Mouse (Mus musculus) frontal cortex, postnatal 14 days (tissue): ENCODE data around the gene Ccdc151.

Source experiments
- DNase-seq, 2 experiments: peaks; one replicate each; pipeline ENCODE4 v3.0.0; 2022; ENCODE audit warnings: low spot score in 2 of 2

Ccdc151 gene

DNA sequence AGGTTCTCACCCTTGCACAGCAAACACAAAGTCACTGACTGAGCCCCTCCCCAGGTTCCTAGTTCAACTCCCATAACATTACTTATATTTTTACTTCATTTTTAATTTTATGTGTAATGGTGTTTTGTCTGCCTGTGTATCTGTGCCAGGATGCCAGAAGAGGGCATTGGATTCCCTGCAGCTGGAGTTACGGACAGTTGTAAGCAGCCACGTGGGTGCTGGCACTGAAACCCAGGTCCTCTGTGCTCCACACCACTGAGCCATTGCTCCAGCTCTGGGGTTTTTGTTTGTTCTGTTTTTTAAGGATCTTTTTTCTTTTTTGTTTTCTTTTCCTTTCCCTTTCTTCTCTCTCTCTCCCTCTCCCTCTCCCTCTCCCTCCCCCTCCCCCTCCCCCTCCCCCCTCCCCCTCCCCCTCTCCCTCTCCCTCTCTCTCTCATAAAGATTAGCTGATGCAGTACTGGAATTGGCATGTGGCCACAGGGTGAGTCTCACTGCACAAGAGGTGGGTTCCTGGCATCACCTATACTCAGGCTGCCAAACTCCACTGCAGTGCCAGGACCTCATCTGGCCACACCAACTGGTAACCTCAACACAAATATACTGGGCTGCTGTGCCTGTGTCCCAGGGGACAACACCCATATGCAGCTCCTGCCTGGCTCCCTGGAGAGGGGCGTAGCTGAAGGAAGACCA is 6.1 kb downstream of the Ccdc151 start:
- DNase-seq = no peak

DNA sequence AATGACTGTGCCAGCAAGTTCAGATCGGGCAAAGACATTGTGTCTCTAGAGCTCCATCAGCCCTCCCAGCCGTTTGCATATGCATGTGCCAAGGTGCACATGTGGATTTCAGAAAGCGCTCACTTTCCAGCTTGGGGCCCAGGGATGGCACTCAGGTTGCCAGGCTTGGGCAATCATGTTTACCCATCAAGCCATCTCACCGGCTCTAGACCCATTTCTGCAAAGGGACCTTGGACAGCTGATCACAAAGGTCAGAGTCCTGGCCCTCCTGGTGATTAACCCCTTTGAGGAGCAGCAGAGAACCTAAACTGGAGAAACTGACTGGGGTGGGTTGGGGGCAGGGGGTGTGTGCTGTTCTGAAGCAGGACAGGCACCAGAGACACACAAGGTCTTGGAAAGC is 10.2 kb downstream of the Ccdc151 start:
- DNase-seq = no peak

DNA sequence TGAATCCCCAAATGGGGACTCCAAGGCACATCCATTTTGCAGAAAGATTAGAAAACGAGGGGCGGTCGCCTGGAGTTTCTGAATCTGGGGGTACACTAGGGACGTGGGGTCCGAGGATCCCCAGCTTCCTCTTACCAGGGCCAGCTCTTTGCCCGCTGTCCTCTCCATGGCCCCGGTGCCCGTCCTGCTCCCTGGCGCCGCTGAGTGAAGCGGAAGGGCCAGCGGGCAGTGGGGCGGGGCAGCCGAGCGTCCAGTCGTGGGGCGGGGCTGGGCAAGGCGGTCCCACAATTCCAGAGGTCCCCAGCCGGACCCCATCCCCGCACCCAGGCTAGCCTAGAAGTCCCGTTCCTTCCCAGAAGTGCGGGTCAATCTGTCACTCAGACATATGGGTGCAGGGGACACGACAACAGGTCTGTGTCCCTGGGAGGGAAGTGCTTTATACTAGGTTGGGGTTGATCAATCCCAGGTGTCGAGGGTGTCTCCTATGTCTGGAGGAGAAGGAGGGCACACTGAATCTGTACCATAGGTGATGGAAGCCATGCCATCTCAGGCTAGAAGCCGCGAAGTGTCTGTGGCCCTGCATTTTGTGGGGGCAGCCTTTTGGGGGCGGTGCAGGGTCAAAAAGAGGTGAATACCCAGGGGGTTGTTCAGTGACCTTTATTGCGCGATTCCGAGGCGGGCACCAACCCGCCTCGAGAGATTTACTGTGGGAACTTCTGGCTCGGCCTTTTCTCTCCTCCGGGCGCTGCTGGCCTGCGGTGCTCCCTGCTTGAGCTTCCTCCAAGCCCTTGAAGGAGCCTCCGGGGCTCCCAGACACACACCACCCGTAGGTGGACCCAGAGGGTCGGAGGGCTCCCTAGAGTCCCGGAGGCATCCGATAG is 13.0 kb downstream of the Ccdc151 start, which contains the start of gene Rgl3:
Rgl3 (minus strand) TSS at position 217 of the 881 bp plus-strand sequence.
- no peak for DNase-seq

DNA sequence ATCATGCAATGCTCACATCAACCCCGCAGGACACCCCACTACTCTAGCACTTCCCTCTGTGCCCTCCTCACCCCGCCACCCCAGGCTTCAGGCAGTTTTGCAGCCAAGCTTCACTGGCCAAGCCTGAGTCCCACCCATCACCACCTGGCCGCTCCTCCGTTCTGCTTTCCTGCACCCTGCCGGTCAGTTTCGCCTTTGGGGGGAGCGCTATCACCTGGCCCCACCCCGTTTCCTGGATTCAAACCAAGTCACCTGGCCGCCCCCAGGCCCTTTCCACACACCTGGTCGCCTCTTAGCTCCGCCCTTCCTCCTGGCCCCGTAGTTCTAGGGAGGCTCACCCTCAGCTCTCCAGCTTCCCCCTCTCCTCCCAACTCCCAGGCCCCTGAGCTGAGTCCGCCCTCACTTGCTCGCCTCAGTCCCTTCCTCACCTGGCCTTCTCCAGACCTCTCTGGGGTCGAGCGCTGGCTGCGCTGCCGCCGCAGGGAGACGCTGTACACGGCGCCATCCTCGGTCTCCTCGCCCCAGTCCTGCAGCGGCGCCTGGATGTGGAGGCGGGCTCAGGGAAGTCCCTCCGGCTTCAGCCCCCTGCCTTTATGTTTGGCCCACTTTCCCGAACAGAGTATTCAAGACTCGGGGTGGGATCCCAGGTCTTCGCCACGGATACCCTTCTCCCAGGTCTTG is 13.9 kb downstream of the Ccdc151 start:
- no peak for DNase-seq

DNA sequence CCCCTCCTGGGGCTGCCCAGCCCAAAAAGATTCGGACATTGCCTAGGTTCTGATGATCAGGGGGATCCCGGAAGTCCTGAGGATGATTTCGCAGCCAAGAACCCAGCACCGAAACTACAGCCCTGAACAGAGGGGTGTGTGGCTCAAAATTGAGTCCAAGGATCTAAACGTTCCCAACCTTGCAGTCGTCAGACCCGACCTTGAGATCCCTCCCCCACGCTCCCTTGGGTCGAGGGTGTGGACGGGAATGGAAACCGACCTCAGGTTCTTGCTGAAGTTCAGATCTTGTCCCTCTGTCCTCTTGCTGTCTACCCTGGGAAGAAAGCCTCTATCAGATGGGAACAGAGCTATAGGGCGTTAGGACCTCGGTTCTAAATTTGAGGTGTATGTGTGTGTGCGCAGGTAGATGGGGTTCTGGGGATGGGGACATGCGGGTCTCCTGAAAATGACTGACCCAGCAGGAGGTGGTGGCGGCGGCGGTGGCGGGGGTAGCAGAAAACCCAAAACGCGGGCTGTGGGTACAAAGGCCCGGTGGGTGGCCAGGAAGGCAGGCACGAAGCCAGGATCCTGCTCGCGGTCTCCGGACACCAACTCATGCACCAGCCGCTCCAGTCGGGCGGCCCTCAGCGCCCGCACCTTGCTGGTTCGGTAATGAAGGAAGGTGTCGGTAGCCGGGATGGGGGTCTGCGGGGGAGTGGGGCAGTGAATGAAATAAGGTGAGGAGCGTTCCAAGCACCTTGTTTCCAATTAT is 14.7 kb downstream of the Ccdc151 start:
- DNase-seq = no peak

DNA sequence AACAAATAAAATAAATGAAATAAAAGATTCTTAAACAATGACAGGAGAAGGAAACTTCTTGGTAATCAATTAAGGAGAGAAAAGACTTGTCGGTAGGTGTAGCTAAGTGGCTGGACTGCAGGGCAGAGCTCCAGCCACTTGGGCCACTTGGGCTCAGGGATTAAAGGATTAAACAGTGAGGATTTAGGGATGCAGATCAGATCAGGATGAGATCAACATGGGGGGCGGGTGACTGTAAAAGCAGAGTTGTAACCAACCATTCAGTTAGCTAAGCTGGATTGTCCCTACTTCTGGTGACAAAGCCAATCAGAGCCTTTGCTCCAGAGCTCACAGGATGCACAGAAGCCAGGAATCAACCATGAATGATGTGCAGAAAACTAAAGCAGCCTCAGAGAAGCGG is 18.5 kb downstream of the Ccdc151 start:
- no peak for DNase-seq

DNA sequence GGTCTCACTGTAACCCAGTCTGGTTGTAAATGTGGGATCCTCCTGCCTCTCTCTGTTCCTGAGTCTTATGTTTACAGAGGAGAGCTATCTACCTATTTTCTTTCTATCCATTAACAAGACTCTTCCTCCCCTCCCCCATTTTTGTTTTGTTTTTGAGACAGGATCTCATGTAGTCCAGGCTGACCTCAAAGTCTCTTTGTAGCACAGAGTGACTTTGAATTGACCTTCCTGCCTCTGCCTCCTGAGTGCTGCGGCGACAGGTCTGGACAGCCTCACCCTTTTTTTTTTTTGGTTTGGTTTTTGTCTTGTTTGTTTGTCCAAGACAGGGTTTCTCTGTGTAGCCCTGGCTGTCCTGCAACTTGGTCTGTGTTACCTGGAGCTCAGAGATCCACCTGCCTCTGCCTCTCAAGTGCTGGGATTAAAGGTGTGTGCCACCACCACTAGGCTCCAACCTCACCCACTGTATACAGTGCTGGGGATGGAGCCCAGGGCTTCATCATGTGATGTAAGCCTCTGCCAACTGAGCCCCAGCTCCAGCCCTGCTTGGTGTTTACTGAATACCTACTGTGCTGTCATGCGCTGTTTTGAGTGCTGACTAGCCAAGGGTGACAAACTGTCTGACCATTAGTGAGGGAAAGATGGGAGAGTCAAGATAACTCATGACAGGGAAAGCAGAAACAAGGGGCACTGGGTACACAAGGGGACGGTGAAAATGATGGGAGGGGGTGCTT is 23.9 kb downstream of the Ccdc151 start:
- no peak for DNase-seq

DNA sequence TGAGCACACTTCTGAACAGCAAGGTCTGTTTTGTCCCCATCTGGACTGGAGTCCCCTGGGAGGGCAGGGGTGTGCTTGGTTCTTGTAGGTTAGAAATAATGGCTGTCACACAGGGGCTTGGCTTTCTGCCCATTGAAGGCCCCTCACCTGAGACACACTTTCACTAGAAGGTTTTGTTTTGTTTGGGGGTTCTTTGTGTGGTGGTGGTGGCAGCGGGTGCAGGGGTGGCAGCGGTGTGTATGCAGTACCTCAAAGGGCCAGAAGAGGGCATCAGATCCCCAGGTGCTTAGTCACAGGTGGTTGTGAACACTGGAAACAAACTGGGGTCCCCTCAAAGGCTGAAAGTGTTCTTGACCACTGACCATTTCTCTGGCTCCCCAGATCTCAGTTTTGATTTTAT is 24.5 kb downstream of the Ccdc151 start:
- DNase-seq = no peak

DNA sequence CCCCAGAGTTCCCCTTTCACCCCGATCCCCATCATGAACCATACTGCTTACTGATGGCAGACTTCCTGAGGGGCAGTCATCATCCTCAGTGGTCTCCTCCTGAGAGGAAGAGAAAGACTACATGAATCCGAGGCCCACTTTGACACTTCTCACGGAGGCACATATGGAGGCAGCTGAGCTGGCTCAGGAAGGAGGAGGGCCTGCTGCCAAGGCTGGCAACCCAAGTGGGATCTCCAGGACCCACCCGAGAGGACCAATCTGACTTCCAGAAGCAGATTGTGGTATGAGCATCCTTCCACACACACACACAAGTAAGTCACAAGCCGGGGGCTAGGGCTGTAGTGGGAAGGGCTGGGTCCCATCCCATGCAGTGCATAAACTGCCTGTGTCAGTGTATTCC is 25.1 kb downstream of the Ccdc151 start:
- DNase-seq = no peak

DNA sequence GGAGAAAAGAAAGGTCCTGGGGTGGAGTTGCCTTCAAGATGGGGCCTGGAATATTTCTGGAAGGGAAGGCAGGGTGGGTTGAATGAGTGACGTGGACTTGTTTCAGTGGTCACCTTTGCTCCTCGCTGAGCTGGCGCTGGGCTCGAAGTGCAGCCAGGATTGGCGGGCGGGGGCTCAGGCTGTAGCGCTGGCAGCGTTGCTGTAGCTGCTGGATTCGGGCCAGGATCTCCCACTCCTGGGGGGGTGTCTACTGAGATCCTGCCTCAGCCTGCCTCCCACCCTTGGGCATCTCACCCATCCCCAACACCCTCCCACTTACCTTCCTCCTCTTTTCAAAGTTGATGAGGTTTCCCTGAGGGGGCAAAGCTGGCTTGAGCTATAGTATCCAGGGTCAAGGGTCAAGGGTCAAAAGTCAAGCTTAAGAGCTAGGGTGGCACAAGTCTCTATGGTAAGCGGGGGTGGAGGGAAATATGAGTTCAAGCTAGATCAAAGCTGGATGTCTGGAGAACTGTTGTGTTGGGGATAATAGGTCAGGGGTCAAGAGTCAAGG is 25.7 kb downstream of the Ccdc151 start:
- no peak for DNase-seq

DNA sequence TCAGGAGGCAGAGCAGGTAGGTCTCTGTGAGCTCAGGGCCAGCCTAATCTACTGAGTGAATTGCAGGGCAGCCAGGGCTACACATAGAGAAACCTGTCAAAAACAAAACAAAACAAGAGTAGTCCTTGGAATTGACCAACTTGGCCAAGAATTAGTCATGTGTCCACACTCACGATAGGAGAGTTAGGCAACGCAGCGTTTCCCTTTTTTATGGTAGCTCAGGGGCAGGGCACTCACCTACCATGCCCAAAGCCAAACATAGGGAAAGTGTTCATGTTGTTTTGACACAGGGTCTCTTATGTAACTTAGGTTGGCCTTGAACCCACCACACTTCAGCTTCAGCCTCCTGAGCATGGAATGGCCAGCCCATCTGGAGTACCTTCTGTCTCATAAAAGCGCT is 33.1 kb downstream of the Ccdc151 start:
- DNase-seq = no peak

DNA sequence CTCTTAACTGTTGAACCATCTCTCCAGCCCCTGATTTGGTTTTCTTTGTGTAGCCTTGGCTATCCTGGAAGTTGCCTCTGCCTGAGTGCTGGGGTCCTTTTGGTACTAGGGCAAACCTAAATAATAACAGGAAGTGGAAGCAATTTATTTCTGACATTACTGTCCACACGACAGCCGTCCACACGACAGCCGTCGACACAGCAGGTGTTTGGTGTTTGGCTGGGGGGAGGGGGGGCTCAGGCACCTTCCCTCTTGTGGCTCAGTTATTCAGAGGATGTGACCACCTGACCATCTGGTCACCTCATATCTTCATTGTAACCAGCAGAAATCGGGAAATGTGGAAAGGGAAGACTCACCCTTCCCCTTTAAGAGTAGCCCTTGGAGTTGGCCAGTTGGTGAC is 33.6 kb downstream of the Ccdc151 start:
- DNase-seq = no peak

DNA sequence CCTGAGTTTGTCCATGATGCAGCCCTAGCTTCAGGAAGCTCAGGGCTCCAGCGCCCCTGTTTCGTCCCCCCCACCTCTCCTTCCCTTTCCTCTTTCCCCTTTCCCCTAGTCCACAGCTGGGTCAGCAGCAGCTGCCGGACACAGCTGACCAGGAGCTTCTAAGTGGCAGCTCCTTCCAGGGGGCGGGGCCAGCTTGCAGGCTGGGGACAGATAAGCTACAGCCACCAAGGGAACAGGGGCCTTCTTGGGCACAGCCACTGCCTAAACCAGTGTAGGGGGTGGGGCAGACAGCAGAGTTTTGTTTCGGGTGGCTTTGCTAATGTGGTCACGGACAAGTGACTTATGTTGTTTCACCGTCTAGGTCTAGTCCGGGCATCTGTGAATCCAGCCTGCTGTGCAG is 39.0 kb downstream of the Ccdc151 start, which contains the start of gene Epor:
Epor (minus strand) TSS at position 90 of the 400 bp plus-strand sequence.
- no peak for DNase-seq

DNA sequence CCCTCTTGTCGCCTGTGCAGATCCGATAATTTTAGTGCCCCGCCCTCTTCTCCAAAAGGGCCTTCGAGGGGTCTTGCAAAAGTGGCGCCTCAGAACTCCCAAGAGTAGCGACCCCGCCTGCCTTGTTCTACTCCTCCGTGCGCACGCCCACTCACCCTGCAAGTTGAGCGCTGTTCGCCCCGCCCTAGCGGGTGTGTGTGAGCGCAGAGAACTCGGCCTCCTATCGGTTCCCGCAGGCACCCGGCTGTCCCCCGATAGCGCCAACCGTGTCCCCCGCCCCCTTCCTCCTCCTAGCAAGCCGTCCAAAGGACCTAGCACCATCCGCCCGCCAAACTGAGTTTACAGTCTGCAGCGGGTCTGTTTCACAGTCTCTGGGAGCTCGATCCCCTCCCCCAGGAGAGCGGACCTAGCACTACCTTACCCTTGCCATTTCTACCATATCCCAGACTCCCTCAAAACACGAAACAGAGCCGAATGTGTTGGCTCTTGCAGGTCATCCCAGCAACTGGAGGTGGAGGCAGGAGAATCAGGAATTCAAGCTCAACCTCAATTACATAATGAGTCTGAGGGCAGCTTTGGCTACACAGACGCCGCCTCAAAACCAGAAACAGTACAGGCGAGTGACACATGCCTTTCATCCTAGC is 39.9 kb downstream of the Ccdc151 start:
- peak; percentile 56 to 62 for DNase-seq

DNA sequence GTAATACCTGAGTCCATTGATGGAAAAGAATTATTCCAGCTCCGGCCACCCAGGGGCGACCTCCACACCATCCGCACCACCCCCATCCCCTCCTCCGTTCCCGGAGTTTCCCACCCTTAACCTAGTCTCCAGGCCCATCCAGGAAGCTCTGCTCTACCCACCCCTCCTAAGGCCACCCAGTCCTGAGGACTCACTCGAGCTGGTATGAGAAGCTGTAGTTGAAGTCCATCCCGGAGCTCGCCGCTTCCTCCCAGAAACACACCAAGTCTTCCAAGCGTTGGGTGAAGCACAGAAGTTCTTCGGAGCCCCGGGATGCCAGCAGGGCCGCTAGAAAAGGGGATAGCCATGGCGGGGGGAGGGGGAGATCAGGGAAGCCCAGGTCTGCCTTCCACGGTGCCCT is 40.4 kb downstream of the Ccdc151 start:
- no peak for DNase-seq

DNA sequence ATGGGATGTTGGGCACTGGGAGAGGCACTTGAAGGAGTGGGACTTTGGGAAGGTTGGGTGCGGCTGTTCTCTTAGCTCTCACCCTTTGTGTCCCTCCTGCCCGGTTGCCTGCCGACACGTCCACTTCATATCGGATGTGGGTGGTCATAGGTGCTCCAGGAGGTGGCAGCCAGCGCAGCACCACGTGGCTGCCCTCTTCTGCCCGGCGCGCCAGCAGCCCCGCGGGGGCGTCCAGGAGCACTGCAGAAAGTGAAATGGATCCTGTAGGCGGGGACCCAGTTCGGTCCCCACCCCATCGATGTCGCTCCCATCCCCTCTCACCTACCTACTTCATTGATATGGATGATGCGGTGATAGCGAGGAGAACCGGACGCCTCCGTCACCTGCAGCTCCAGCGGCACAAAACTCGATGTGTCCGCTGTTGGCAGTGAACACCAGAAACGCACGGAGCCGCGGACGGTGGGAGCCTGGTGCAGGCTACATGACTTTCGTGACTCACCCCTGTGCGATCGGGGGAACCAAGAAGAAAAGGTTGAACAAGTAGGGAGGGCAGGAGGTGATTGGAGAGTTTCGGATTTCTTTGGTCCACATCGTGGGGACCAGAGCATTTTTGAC is 41.0 kb downstream of the Ccdc151 start:
- no peak for DNase-seq

DNA sequence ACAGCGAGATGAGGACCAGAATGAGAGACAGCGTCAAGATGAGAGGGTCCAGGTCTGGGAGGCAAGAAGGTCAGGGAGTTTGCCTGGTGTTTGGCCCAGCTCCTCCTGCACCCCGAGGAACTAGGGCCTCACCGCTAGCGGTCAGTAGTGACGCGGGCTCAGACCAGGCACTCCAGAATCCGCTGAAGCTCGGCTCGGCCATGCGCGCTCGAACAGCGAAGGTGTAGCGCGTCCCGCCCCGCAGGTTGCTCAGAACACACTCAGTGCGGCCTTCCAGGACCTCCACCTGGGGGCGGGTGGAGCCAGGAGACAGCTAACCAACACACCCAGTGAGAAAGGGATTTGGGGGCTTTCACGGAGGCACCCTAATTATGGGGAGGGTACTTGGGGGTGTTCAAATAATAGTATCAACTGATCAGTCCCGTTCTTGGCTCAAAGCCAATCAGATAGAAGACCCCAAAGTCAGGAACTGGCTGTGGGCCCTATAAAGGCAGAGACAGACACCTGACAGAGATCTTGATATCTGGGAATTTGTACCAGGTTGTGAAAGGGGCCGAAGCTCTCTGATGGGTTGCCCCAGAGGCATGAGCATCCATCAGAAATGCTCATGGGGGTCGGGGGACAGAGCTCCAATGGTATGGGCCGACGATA is 41.8 kb downstream of the Ccdc151 start:
- DNase-seq = no peak

DNA sequence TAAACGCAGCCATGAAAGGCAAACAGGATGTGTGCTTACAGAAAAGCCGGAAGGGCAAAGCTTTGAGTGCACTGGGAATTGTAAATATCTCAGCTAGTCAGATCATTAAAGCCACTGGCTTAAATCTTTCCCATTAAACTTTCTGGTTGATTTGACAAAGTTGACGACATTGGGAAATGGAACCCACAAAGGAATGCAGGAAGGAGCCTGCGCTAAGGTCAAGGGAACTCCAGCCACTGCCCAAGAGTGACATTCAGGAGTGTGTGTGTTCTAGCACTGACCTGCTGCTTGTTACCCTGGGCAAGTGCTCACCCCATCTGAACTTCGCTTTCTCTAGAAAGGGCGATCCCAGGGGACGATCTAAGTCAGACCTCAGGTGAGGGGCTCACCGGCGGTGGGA is 42.3 kb downstream of the Ccdc151 start:
- no peak for DNase-seq

DNA sequence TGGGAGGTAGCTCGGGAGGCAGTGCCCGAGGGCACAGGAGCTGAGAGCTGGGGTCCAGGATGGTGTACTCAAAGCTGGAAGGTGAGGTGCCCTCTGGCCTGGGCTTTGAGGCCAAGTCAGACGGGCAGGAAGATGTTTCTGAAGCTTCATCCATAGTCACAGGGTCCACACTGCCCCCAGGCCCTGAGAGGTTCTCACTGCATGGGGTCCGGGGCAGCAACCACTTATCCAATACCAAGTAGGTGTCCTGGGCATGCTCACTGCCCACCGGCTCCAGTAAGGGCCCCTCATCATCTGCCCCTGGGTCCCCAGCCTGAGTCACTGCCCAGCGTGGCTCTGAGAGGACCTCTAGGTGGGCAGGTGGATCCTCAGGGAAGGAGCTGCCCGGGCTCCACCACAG is 43.2 kb downstream of the Ccdc151 start:
- DNase-seq = no peak
